In genomic region chr15:27619683-27620082, GRCm38 (mm10) we compare ENCODE assay signal across 11 mouse cellular contexts. TPM values are rescaled to one million over a fixed set of nuclear protein-coding genes. Genes with fewer than 3 reads are reported as not detected.
DNase-seq lines count a peak whose midpoint lies in the region; ATAC-seq and TF ChIP-seq lines count a peak whose summit lies in the region.
"Had no signal": no experiment of that assay in that cellular context is flagged by ENCODE, and none has a peak within 500 bp of the region (broad histone marks: within the 10 kb centered on the region; RNA-seq: fewer than 3 reads in every experiment).

No protein-coding gene starts in this region.

- no peak for TF ChIP-seq CTCF in intestine, postnatal 0 days (IDR thresholded peaks at IDR 0.05; ENCODE audit: low read depth)

- H3K9ac ChIP-seq in heart, embryonic 14.5 days (ENCODE audit: low read length) = no peak overlapping the region
- no peak overlapping the region for H3K9ac ChIP-seq in intestine, postnatal 0 days (ENCODE audit: low read depth, low read length)
- H3K9ac ChIP-seq in stomach, embryonic 15.5 days = no peak overlapping the region
- no peak overlapping the region for H3K9ac ChIP-seq in hindbrain, embryonic 13.5 days
- H3K9ac ChIP-seq: forebrain, embryonic 15.5 days had no signal

- H3K4me1 ChIP-seq in heart, embryonic 14.5 days (ENCODE audit: control insufficient read depth in 2 of 2, insufficient read depth in 2 of 2, low read length in 2 of 2) = peaks cover 15 to 38% of the 10 kb centered on the region in 2 experiments
- H3K4me1 ChIP-seq in intestine, postnatal 0 days (replicated peaks; ENCODE audit: control insufficient read depth, insufficient read depth, low read length) = no peaks in the 10 kb centered on the region
- H3K4me1 ChIP-seq in stomach, embryonic 15.5 days = no peaks in the 10 kb centered on the region
- no peaks in the 10 kb centered on the region for H3K4me1 ChIP-seq in hindbrain, embryonic 13.5 days (replicated peaks)
- H3K4me1 ChIP-seq: forebrain, embryonic 15.5 days; midbrain, embryonic 10.5 days had no signal

- no peak overlapping the region for H3K4me3 ChIP-seq in heart, embryonic 14.5 days (ENCODE audit: control insufficient read depth in 1 of 2, insufficient read depth in 1 of 2, low read depth in 1 of 2, low read length in 2 of 2)
- no peak overlapping the region for H3K4me3 ChIP-seq in intestine, postnatal 0 days (ENCODE audit: low read depth, low read length)
- H3K4me3 ChIP-seq in stomach, embryonic 15.5 days (replicated peaks) = no peak overlapping the region
- no peak overlapping the region for H3K4me3 ChIP-seq in hindbrain, embryonic 13.5 days
- H3K4me3 ChIP-seq: forebrain, embryonic 15.5 days; midbrain, embryonic 10.5 days had no signal

- H3K27ac ChIP-seq in heart, embryonic 14.5 days (replicated peaks in 1 of 2; ENCODE audit: control insufficient read depth in 1 of 2, insufficient read depth in 1 of 2, low read depth in 2 of 2, low read length in 2 of 2) = peak overlapping the region; percentile 82 to 93
- H3K27ac ChIP-seq in intestine, postnatal 0 days (ENCODE audit: low read depth, low read length) = no peak overlapping the region
- H3K27ac ChIP-seq in stomach, embryonic 15.5 days = no peak overlapping the region
- no peak overlapping the region for H3K27ac ChIP-seq in hindbrain, embryonic 13.5 days
- H3K27ac ChIP-seq: forebrain, embryonic 15.5 days; midbrain, embryonic 10.5 days had no signal

- H3K9me3 ChIP-seq in heart, embryonic 14.5 days (ENCODE audit: control insufficient read depth, low read length) = no peaks in the 10 kb centered on the region
- no peaks in the 10 kb centered on the region for H3K9me3 ChIP-seq in intestine, postnatal 0 days (ENCODE audit: control insufficient read depth)
- H3K9me3 ChIP-seq in stomach, embryonic 15.5 days = no peaks in the 10 kb centered on the region
- H3K9me3 ChIP-seq in hindbrain, embryonic 13.5 days = no peaks in the 10 kb centered on the region
- H3K9me3 ChIP-seq: forebrain, embryonic 15.5 days; midbrain, embryonic 10.5 days had no signal

- 58% methylated on average over 3 of the region's 3 CpGs for WGBS in heart, embryonic 14.5 days
- WGBS in intestine, postnatal 0 days = 42% methylated on average over 3 of the region's 3 CpGs
- WGBS in stomach, embryonic 15.5 days = 65% methylated on average over 3 of the region's 3 CpGs
- 85% methylated on average over 3 of the region's 3 CpGs for WGBS in hindbrain, embryonic 13.5 days

- H3K27me3 ChIP-seq in heart, embryonic 14.5 days (ENCODE audit: control insufficient read depth, insufficient read depth, low read length) = no peaks in the 10 kb centered on the region
- H3K27me3 ChIP-seq in intestine, postnatal 0 days (replicated peaks; ENCODE audit: control insufficient read depth, insufficient read depth, low read length) = no peaks in the 10 kb centered on the region
- no peaks in the 10 kb centered on the region for H3K27me3 ChIP-seq in stomach, embryonic 15.5 days (replicated peaks)
- no peaks in the 10 kb centered on the region for H3K27me3 ChIP-seq in hindbrain, embryonic 13.5 days
- H3K27me3 ChIP-seq: forebrain, embryonic 15.5 days had no signal

- ATAC-seq in heart, embryonic 14.5 days (ENCODE audit: insufficient number of reproducible peaks, insufficient read depth, low FRiP score, low read depth) = no peak
- peak; percentile 66 for ATAC-seq in intestine, postnatal 0 days
- ATAC-seq in stomach, embryonic 15.5 days (ENCODE audit: insufficient read depth, low FRiP score, low read depth) = peak; percentile 75
- ATAC-seq in hindbrain, embryonic 13.5 days (ENCODE audit: low FRiP score) = no peak
- ATAC-seq: forebrain, embryonic 15.5 days had no signal

- DNase-seq in heart, postnatal 25 days (ENCODE audit: low spot score) = no peak
- DNase-seq in kidney, postnatal 25 days = peak; percentile 63 to 84
- no peak for DNase-seq in layer of hippocampus, adult 8-10 months (ENCODE audit: low spot score in 2 of 2)
- DNase-seq: cerebellum, postnatal 36 days; lung, adult 18-20 months had no signal

- intact Hi-C loops in heart, postnatal 25 days (cut with DNase I) = no loop called here

- H3K36me3 ChIP-seq in heart, embryonic 14.5 days (ENCODE audit: control insufficient read depth, insufficient read depth, low read length) = peaks cover 43% of the 10 kb centered on the region
- H3K36me3 ChIP-seq in intestine, postnatal 0 days (ENCODE audit: control insufficient read depth, insufficient read depth) = peaks cover 27% of the 10 kb centered on the region
- H3K36me3 ChIP-seq in stomach, embryonic 15.5 days = peaks cover 14% of the 10 kb centered on the region
- peaks cover 57% of the 10 kb centered on the region for H3K36me3 ChIP-seq in hindbrain, embryonic 13.5 days

- H3K4me2 ChIP-seq in heart, embryonic 14.5 days (ENCODE audit: low read length) = peak overlapping the region; percentile 48; the same call in 1 of the 2 replicates
- H3K4me2 ChIP-seq in intestine, postnatal 0 days (replicated peaks; ENCODE audit: low read depth) = no peak overlapping the region
- H3K4me2 ChIP-seq in stomach, embryonic 15.5 days = no peak overlapping the region
- no peak overlapping the region for H3K4me2 ChIP-seq in hindbrain, embryonic 13.5 days
- H3K4me2 ChIP-seq: forebrain, embryonic 15.5 days had no signal

RNA-seq across cellular contexts. Expression of gene Otulin, which starts 10.8 kb away (rescaled TPM):
- 37.4 and 38.1 TPM in 2 replicates for polyA plus RNA-seq in heart, embryonic 14.5 days (2014; fragmentation: Nextera tagmentation; extraction: Ambion mirVana)
- total RNA-seq in heart, postnatal 25 days (2021) = 10 to 100 TPM; 22.4 to 26.8 TPM
- 29.9 and 30.8 TPM in 2 replicates for polyA plus RNA-seq in intestine, postnatal 0 days (2015; fragmentation: Nextera tagmentation; extraction: Ambion mirVana)
- polyA plus RNA-seq in stomach, embryonic 15.5 days (2015; fragmentation: Nextera tagmentation; extraction: Ambion mirVana) = 30.4 and 31.7 TPM in 2 replicates
- 10 to 100 TPM; 18.4 to 25.5 (median 21.9) TPM for total RNA-seq in layer of hippocampus, adult 8-10 months (2022)
- 23.1 and 24.1 TPM in 2 replicates for polyA plus RNA-seq in hindbrain, embryonic 13.5 days (2015; fragmentation: Nextera tagmentation; extraction: Ambion mirVana)

Comparison
In these comparisons a context has a peak if more than half of its experiments do, and no peak if none do; other contexts are left out.
1. ATAC-seq: peak in intestine, postnatal 0 days (single experiment) and stomach, embryonic 15.5 days (single experiment); none in heart, embryonic 14.5 days (single experiment) and hindbrain, embryonic 13.5 days (single experiment).
2. H3K27ac ChIP-seq: peak in heart, embryonic 14.5 days (2 of 2); none in intestine, postnatal 0 days (single experiment), stomach, embryonic 15.5 days (single experiment) and hindbrain, embryonic 13.5 days (single experiment).
3. DNase-seq: peak in kidney, postnatal 25 days (2 of 2); none in heart, postnatal 25 days (single experiment) and layer of hippocampus, adult 8-10 months (0 of 2).